Mouse (Mus musculus): ENCODE data around the gene Flvcr1. TPM values are rescaled to one million over a fixed set of nuclear protein-coding genes. Genes with fewer than 3 reads are reported as not detected.

Gene Flvcr1
- polyA plus RNA-seq, 1 experiment from 2014 or later: 3.5 TPM

- 90% methylated on average over 2 of the region's 2 CpGs for whole genome bisulfite sequencing
- H3K27me3 ChIP-seq (ENCODE audit: control insufficient read depth, insufficient read depth, low read length): no peaks in the 10 kb centered on the region
- H3K9me3 ChIP-seq (ENCODE audit: control insufficient read depth, low read length): no peaks in the 10 kb centered on the region
- no peak for ATAC-seq (ENCODE audit: insufficient number of reproducible peaks, insufficient read depth, low FRiP score, low read depth)
- no peak overlapping the region for H3K27ac ChIP-seq (replicated peaks in 1 of 2; ENCODE audit: control insufficient read depth in 1 of 2, insufficient read depth in 1 of 2, low read depth in 2 of 2, low read length in 2 of 2)
- H3K36me3 ChIP-seq (ENCODE audit: control insufficient read depth, insufficient read depth, low read length): peaks cover 18% of the 10 kb centered on the region
- no peak overlapping the region for H3K4me2 ChIP-seq (ENCODE audit: low read length)
- no peak overlapping the region for H3K9ac ChIP-seq (ENCODE audit: low read length)
- H3K4me3 ChIP-seq (ENCODE audit: control insufficient read depth in 1 of 2, insufficient read depth in 1 of 2, low read depth in 1 of 2, low read length in 2 of 2): no peak overlapping the region
- peaks cover 5 to 15% of the 10 kb centered on the region in 2 experiments; a peak in 3 of 4 replicates for H3K4me1 ChIP-seq (ENCODE audit: control insufficient read depth in 2 of 2, insufficient read depth in 2 of 2, low read length in 2 of 2)
Observed at GRCm38 (mm10) chr1:191023140-191023539, 2.8 kb downstream of the Flvcr1 start.

- Histone ChIP-seq H3K36me3 (ENCODE audit: control insufficient read depth, insufficient read depth, low read length) (peaks cover 28% of the 10 kb centered on the region), H3K9ac (ENCODE audit: low read length) (no peak overlapping the region), H3K4me1 (ENCODE audit: control insufficient read depth in 2 of 2, insufficient read depth in 2 of 2, low read length in 2 of 2) (peaks cover 3 to 10% of the 10 kb centered on the region in 2 experiments; a peak in 3 of 4 replicates), H3K4me2 (ENCODE audit: low read length) (no peak overlapping the region), H3K27me3 (ENCODE audit: control insufficient read depth, insufficient read depth, low read length) (no peaks in the 10 kb centered on the region), H3K27ac (replicated peaks in 1 of 2; ENCODE audit: control insufficient read depth in 1 of 2, insufficient read depth in 1 of 2, low read depth in 2 of 2, low read length in 2 of 2) (no peak overlapping the region), H3K4me3 (ENCODE audit: control insufficient read depth in 1 of 2, insufficient read depth in 1 of 2, low read depth in 1 of 2, low read length in 2 of 2) (no peak overlapping the region), H3K9me3 (ENCODE audit: control insufficient read depth, low read length) (no peaks in the 10 kb centered on the region)
- ATAC-seq (ENCODE audit: insufficient number of reproducible peaks, insufficient read depth, low FRiP score, low read depth): no peak
- WGBS: 89% methylated on average over 7 of the region's 7 CpGs
Observed at GRCm38 (mm10) chr1:191021016-191021415, 4.9 kb downstream of the Flvcr1 start.

GRCm38 (mm10) chr1:191020217-191020924 lies 5.6 kb downstream of the Flvcr1 start:
- Histone ChIP-seq H3K27ac (replicated peaks in 1 of 2; ENCODE audit: control insufficient read depth in 1 of 2, insufficient read depth in 1 of 2, low read depth in 2 of 2, low read length in 2 of 2) (no peak overlapping the region), H3K4me3 (ENCODE audit: control insufficient read depth in 1 of 2, insufficient read depth in 1 of 2, low read depth in 1 of 2, low read length in 2 of 2) (no peak overlapping the region), H3K9ac (ENCODE audit: low read length) (no peak overlapping the region), H3K9me3 (ENCODE audit: control insufficient read depth, low read length) (no peaks in the 10 kb centered on the region), H3K4me2 (ENCODE audit: low read length) (no peak overlapping the region), H3K4me1 (ENCODE audit: control insufficient read depth in 2 of 2, insufficient read depth in 2 of 2, low read length in 2 of 2) (peaks cover 3 to 10% of the 10 kb centered on the region in 2 experiments; a peak in 3 of 4 replicates), H3K36me3 (ENCODE audit: control insufficient read depth, insufficient read depth, low read length) (peaks cover 28% of the 10 kb centered on the region), H3K27me3 (ENCODE audit: control insufficient read depth, insufficient read depth, low read length) (no peaks in the 10 kb centered on the region)
- ATAC-seq (ENCODE audit: insufficient number of reproducible peaks, insufficient read depth, low FRiP score, low read depth): no peak
- WGBS: 71% methylated on average over 3 of the region's 3 CpGs

- Histone ChIP-seq H3K27me3 (ENCODE audit: control insufficient read depth, insufficient read depth, low read length) (no peaks in the 10 kb centered on the region), H3K36me3 (ENCODE audit: control insufficient read depth, insufficient read depth, low read length) (peaks cover 34% of the 10 kb centered on the region), H3K27ac (replicated peaks in 1 of 2; ENCODE audit: control insufficient read depth in 1 of 2, insufficient read depth in 1 of 2, low read depth in 2 of 2, low read length in 2 of 2) (no peak overlapping the region), H3K4me1 (ENCODE audit: control insufficient read depth in 2 of 2, insufficient read depth in 2 of 2, low read length in 2 of 2) (peaks cover 0 to 6% of the 10 kb centered on the region in 2 experiments; a peak in 2 of 4 replicates), H3K9ac (ENCODE audit: low read length) (no peak overlapping the region), H3K9me3 (ENCODE audit: control insufficient read depth, low read length) (no peaks in the 10 kb centered on the region), H3K4me3 (ENCODE audit: control insufficient read depth in 1 of 2, insufficient read depth in 1 of 2, low read depth in 1 of 2, low read length in 2 of 2) (no peak overlapping the region), H3K4me2 (ENCODE audit: low read length) (no peak overlapping the region)
- ATAC-seq (ENCODE audit: insufficient number of reproducible peaks, insufficient read depth, low FRiP score, low read depth): no peak
- WGBS: 90% methylated on average over 5 of the region's 5 CpGs
Observed at GRCm38 (mm10) chr1:191019803-191020202, 6.2 kb downstream of the Flvcr1 start.

GRCm38 (mm10) chr1:191014271-191014670 lies 11.7 kb downstream of the Flvcr1 start:
- H3K4me2 ChIP-seq (ENCODE audit: low read length): no peak overlapping the region
- H3K27me3 ChIP-seq (ENCODE audit: control insufficient read depth, insufficient read depth, low read length): no peaks in the 10 kb centered on the region
- WGBS: 94% methylated on average over 3 of the region's 3 CpGs
- H3K4me1 ChIP-seq (ENCODE audit: control insufficient read depth in 2 of 2, insufficient read depth in 2 of 2, low read length in 2 of 2): no peaks in the 10 kb centered on the region
- H3K27ac ChIP-seq (replicated peaks in 1 of 2; ENCODE audit: control insufficient read depth in 1 of 2, insufficient read depth in 1 of 2, low read depth in 2 of 2, low read length in 2 of 2): no peak overlapping the region
- ATAC-seq (ENCODE audit: insufficient number of reproducible peaks, insufficient read depth, low FRiP score, low read depth): no peak
- H3K9me3 ChIP-seq (ENCODE audit: control insufficient read depth, low read length): no peaks in the 10 kb centered on the region
- peaks cover 67% of the 10 kb centered on the region for H3K36me3 ChIP-seq (ENCODE audit: control insufficient read depth, insufficient read depth, low read length)
- no peak overlapping the region for H3K9ac ChIP-seq (ENCODE audit: low read length)
- H3K4me3 ChIP-seq (ENCODE audit: control insufficient read depth in 1 of 2, insufficient read depth in 1 of 2, low read depth in 1 of 2, low read length in 2 of 2): no peak overlapping the region

GRCm38 (mm10) chr1:191008707-191009106 lies 17.3 kb downstream of the Flvcr1 start:
- Histone ChIP-seq H3K27ac (replicated peaks in 1 of 2; ENCODE audit: control insufficient read depth in 1 of 2, insufficient read depth in 1 of 2, low read depth in 2 of 2, low read length in 2 of 2) (no peak overlapping the region), H3K4me3 (ENCODE audit: control insufficient read depth in 1 of 2, insufficient read depth in 1 of 2, low read depth in 1 of 2, low read length in 2 of 2) (no peak overlapping the region), H3K4me1 (ENCODE audit: control insufficient read depth in 2 of 2, insufficient read depth in 2 of 2, low read length in 2 of 2) (no peaks in the 10 kb centered on the region), H3K4me2 (ENCODE audit: low read length) (no peak overlapping the region), H3K27me3 (ENCODE audit: control insufficient read depth, insufficient read depth, low read length) (no peaks in the 10 kb centered on the region), H3K9ac (ENCODE audit: low read length) (no peak overlapping the region), H3K9me3 (ENCODE audit: control insufficient read depth, low read length) (no peaks in the 10 kb centered on the region), H3K36me3 (ENCODE audit: control insufficient read depth, insufficient read depth, low read length) (peaks cover 81% of the 10 kb centered on the region)
- WGBS: 94% methylated on average over 5 of the region's 5 CpGs
- ATAC-seq (ENCODE audit: insufficient number of reproducible peaks, insufficient read depth, low FRiP score, low read depth): no peak

GRCm38 (mm10) chr1:191002201-191002600 lies 23.8 kb downstream of the Flvcr1 start:
- no peak for ATAC-seq (ENCODE audit: insufficient number of reproducible peaks, insufficient read depth, low FRiP score, low read depth)
- Histone ChIP-seq H3K4me1 (ENCODE audit: control insufficient read depth in 2 of 2, insufficient read depth in 2 of 2, low read length in 2 of 2) (no peaks in the 10 kb centered on the region), H3K36me3 (ENCODE audit: control insufficient read depth, insufficient read depth, low read length) (peaks cover 20% of the 10 kb centered on the region), H3K27me3 (ENCODE audit: control insufficient read depth, insufficient read depth, low read length) (no peaks in the 10 kb centered on the region), H3K4me2 (ENCODE audit: low read length) (no peak overlapping the region), H3K4me3 (ENCODE audit: control insufficient read depth in 1 of 2, insufficient read depth in 1 of 2, low read depth in 1 of 2, low read length in 2 of 2) (no peak overlapping the region), H3K27ac (replicated peaks in 1 of 2; ENCODE audit: control insufficient read depth in 1 of 2, insufficient read depth in 1 of 2, low read depth in 2 of 2, low read length in 2 of 2) (no peak overlapping the region), H3K9me3 (ENCODE audit: control insufficient read depth, low read length) (peaks cover 5% of the 10 kb centered on the region), H3K9ac (ENCODE audit: low read length) (no peak overlapping the region)
- 62% methylated on average over 6 of the region's 6 CpGs for WGBS

GRCm38 (mm10) chr1:191000686-191001085 lies 25.3 kb downstream of the Flvcr1 start:
- no peak overlapping the region for H3K27ac ChIP-seq (replicated peaks in 1 of 2; ENCODE audit: control insufficient read depth in 1 of 2, insufficient read depth in 1 of 2, low read depth in 2 of 2, low read length in 2 of 2)
- WGBS: 56% methylated on average over 3 of the region's 3 CpGs
- H3K9ac ChIP-seq (ENCODE audit: low read length): no peak overlapping the region
- ATAC-seq (ENCODE audit: insufficient number of reproducible peaks, insufficient read depth, low FRiP score, low read depth): no peak
- H3K9me3 ChIP-seq (ENCODE audit: control insufficient read depth, low read length): peaks cover 5% of the 10 kb centered on the region
- no peak overlapping the region for H3K4me2 ChIP-seq (ENCODE audit: low read length)
- no peak overlapping the region for H3K4me3 ChIP-seq (ENCODE audit: control insufficient read depth in 1 of 2, insufficient read depth in 1 of 2, low read depth in 1 of 2, low read length in 2 of 2)
- peaks cover 10% of the 10 kb centered on the region for H3K36me3 ChIP-seq (ENCODE audit: control insufficient read depth, insufficient read depth, low read length)
- H3K4me1 ChIP-seq (ENCODE audit: control insufficient read depth in 2 of 2, insufficient read depth in 2 of 2, low read length in 2 of 2): peaks cover under 1% of the 10 kb centered on the region in 2 experiments; a peak in 2 of 4 replicates
- no peaks in the 10 kb centered on the region for H3K27me3 ChIP-seq (ENCODE audit: control insufficient read depth, insufficient read depth, low read length)
